Mouse (Mus musculus) brain, embryonic 18.5 days (tissue): Measurements from ENCODE around the gene Coa4.

Experiments used
- DNase-seq: peaks from one replicate; pipeline ENCODE4 v3.0.0-alpha.2; 2012; ENCODE audit warnings: low read depth, low spot score

Coa4 gene

GRCm38 (mm10) chr7:100504740-100505487 lies 32.0 kb upstream of the Coa4 start:
- DNase-seq: no peak

GRCm38 (mm10) chr7:100506494-100506893 lies 30.4 kb upstream of the Coa4 start:
- DNase-seq: no peak

GRCm38 (mm10) chr7:100508670-100509069 lies 28.2 kb upstream of the Coa4 start:
- DNase-seq: no peak

- no peak for DNase-seq
Measured at GRCm38 (mm10) chr7:100511602-100512001, 25.3 kb upstream of the Coa4 start.

GRCm38 (mm10) chr7:100514573-100514972 lies 22.3 kb upstream of the Coa4 start, which contains the start of gene Dnajb13:
Gene Dnajb13 (minus strand): TSS chr7:100514960.
- DNase-seq: no peak

- no peak for DNase-seq
Measured at GRCm38 (mm10) chr7:100520204-100520603, 16.7 kb upstream of the Coa4 start.

- no peak for DNase-seq
Measured at GRCm38 (mm10) chr7:100520663-100521285, 16.1 kb upstream of the Coa4 start.

- DNase-seq: no peak
Measured at GRCm38 (mm10) chr7:100522222-100522621, 14.6 kb upstream of the Coa4 start.

GRCm38 (mm10) chr7:100524669-100525068 lies 12.2 kb upstream of the Coa4 start:
- DNase-seq: no peak

- no peak for DNase-seq
Measured at GRCm38 (mm10) chr7:100530766-100531165, 6.1 kb upstream of the Coa4 start.

- DNase-seq: no peak
Measured at GRCm38 (mm10) chr7:100533503-100533902, 3.4 kb upstream of the Coa4 start.

- no peak for DNase-seq
Measured at GRCm38 (mm10) chr7:100534216-100534615, 2.7 kb upstream of the Coa4 start.

- DNase-seq: no peak
Measured at GRCm38 (mm10) chr7:100535831-100536230, 1.0 kb upstream of the Coa4 start.

- no peak for DNase-seq
Measured at GRCm38 (mm10) chr7:100537519-100537902, 640 bp downstream of the Coa4 start.

GRCm38 (mm10) chr7:100539516-100539915 lies 2.6 kb downstream of the Coa4 start:
- DNase-seq: no peak

- no peak for DNase-seq
Measured at GRCm38 (mm10) chr7:100544437-100544836, 7.6 kb downstream of the Coa4 start.

- DNase-seq: no peak
Measured at GRCm38 (mm10) chr7:100547631-100548030, 10.8 kb downstream of the Coa4 start.

GRCm38 (mm10) chr7:100549796-100550195 lies 12.9 kb downstream of the Coa4 start:
- DNase-seq: no peak

GRCm38 (mm10) chr7:100550338-100551007 lies 13.6 kb downstream of the Coa4 start:
- no peak for DNase-seq

GRCm38 (mm10) chr7:100554939-100555338 lies 18.1 kb downstream of the Coa4 start:
- no peak for DNase-seq

- DNase-seq: no peak
Measured at GRCm38 (mm10) chr7:100555431-100555951, 18.6 kb downstream of the Coa4 start.

GRCm38 (mm10) chr7:100557241-100557640 lies 20.4 kb downstream of the Coa4 start:
- DNase-seq: no peak
